Mouse (Mus musculus) WW6 (cell line): ENCODE measurements around the gene Osbpl2.

Source experiments
- DNase-seq: peaks from one replicate; pipeline ENCODE4 v3.0.0-alpha.2; 2013; ENCODE audit warnings: low read depth, low spot score

Osbpl2 gene

GRCm38 (mm10) chr2:180118661-180119438, at the start of gene Osbpl2:
Gene Osbpl2 (plus strand): TSS chr2:180119306.
- DNase-seq: peak; percentile 95

DNA sequence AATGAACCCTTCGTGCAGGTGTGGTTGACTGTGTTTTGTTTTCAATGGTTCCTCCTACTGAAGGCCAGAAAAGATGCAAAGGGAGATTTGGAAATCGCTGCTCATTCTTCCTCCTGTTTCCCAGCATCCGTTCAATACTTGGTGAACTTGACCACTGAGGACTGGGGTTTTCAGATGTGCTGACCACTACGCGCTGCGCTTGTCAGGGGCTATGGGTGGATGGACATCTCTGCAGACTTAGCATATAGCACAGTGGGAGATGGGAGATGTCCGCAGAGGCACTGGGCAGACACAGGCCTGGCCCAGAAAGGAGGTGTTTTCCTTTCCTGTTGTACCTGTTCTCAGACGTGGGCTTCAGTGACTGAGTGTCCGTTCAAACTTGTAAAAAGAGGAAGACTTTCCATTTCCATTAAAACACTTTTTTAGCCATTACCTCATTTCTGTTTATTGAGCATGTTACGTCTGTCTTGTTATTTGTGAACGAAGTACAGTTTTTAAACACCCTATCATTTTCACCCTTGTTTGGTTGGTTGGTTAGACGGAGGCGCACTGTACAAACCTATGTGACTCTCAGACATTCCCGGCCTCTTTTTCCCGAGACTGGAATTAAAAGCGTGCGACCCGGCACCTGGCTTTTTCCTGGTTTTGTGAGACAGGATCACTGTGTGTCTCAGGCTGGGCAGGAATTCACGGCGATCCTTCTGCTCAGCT, 49.2 kb upstream of the Osbpl2 start:
- no peak for DNase-seq

DNA sequence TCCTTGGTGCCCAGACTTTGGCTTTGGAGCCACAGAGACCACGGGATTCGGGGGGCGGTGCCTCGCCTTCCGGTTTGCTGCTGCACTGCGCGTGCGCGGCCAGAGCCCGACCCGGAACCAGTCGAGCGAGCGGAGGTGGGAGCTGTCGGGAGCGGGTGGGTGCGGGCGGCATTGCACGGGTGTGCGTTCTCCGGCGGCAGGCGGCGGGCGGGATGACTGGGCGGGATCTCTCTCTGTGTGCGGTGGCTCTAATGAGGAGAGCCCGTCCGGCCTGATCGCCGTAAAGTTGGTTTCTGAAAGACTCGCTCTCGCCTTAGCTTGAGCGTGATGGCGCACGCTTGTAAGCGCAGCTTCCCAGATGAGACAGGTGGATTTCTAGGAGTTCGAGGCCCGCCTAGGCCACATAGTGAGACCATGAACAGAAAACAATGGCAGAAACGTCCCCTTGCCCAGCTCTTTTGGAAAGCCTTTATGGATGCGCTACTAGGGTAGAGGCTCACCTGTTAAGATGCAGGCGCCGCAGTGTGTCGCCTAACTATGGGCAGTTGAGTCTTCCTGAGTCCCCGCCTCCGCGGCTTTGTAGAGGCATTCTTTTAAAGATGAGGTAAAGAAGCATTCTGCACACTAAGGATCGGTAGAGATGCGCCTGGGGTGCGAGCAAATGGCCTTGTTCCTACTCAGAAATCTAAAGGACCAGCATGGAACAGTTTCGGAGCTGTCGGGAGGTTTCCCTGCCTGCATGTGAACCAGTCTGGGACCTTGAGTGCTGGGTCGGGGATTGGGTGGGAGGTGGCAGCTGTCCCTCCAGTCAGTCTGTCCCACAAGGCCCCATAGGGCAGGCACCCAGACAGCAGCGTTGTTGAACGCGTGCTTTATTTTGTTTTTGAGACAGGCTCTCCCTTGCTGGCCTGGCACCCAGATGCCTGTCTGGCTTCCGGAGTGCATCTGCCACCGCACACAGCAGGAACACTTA, 48.3 kb upstream of the Osbpl2 start, which contains the start of gene Mtg2:
Gene Mtg2 (plus strand): TSS at position 108 of the 973 bp plus-strand sequence.
- DNase-seq: peak; percentile 68

DNA sequence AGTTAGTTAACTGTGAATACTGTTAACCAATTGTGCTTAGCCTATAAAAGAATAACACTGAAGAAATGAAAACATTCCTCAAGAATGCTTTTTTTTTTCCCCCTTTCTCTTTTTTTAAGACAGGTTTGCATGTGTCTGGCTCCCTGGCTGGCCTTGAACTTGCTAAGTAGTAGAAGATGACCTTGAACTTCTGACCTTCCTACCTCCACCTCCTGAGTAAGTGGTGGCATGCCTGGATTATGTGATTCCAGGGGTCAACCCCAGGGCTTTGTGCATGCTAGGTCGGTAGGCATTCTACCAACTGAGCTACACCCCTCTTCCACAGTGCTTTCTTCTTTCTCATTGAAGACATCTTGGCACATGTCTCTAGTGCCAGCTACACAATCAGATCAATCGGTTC, 47.4 kb upstream of the Osbpl2 start:
- no peak for DNase-seq

DNA sequence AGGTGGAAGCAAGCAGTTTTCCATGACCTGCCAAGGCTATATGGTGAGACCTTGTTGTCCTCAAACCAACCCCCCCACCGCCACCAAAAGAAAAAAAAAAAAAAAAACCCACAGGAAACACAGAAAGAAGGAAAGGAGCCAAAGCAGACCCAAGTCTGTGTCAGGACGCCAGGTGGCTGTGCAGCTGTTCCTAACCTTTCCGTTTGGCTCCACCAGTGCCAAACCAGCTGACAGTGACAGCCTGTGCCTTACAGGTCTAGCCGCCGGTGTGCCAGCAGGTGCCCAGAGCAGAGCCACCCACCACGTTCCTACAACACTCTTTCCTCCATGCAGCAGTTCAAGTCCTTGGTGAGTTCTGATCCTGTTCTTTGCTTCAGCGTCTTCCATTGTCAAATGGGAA, 46.2 kb upstream of the Osbpl2 start:
- no peak for DNase-seq

GRCm38 (mm10) chr2:180077622-180078021, 41.5 kb upstream of the Osbpl2 start:
- no peak for DNase-seq

DNA sequence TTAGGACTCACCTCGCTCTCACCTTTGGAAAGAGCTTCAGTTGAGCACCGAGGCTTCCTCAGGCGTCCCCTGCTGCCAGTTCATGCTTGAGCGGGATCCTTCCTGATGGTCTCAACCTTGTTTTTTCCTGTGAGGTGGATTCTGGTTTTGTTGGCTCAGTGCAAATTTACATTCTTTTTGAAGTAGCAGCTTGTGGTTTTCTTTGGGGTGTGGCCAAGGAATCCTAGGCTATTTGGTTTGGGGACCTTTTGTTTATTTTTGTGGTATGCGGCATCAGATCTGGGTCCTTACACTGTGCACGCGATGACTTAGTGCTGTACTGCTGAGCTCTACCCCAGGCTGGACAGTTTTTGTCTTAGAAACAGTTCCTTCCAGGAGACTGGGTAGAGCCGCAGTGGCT, 38.4 kb upstream of the Osbpl2 start:
- no peak for DNase-seq

DNA sequence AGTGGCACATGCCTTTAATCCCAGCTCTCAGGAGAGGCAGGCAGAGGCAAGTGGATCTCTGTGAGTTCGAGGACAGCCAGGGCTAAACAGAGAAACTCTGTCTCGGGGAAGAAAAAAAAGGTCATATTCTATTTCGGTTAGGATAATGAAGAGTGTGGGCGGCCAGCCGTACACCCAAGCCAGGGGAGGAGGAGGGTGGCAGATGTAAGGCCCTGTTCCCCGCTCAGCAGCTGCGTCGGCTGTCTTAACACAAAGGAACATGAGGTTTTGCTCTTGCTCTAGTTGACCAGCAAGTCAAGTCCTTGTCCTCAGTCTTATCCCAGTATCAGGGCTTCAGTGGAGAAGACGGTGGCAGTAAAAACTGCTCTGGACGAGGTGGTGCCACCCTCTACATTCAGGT, 36.0 kb upstream of the Osbpl2 start:
- no peak for DNase-seq

DNA sequence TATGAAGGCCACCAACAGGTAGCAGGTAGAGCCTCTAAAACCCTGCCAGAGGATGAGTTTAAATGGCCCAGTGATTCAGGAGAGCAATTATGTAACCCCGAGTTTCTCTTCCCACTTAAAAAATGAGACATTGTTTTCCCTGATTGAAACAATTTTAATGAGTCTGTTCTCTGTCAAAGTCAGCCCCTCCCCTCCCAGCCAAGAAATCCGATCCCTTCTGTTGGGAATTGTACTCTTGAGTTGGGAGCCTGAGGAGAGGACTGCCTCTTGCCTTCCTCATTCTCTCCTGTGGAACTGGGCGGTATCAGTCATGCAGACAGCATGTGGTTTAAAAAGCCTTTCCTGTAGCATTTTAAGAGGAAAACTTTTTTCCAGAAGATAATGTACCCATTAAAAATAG, 34.5 kb upstream of the Osbpl2 start:
- no peak for DNase-seq

- DNase-seq: no peak
These were observed 33.0 kb upstream of the Osbpl2 start for GRCm38 (mm10) chr2:180085926-180086636.

DNA sequence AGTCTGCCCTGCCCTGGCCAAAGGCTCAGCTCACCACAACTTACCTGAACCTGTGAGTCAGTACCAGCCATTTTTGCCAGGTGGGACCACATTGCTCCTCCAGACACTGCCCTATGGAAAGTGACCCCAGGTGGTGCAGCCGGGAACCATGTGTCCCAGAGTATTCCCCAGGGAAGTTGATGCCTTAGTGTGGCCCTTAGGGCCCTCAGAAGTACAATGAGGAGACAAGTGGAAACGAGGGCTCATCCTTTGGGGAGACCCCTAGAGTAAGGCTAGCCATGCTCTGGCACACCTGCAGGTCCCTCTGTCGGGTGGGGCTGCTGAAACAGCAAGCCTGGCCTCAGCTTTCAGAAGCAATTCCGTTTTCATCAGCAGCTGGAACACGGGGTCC, 32.5 kb upstream of the Osbpl2 start:
- DNase-seq: no peak

DNA sequence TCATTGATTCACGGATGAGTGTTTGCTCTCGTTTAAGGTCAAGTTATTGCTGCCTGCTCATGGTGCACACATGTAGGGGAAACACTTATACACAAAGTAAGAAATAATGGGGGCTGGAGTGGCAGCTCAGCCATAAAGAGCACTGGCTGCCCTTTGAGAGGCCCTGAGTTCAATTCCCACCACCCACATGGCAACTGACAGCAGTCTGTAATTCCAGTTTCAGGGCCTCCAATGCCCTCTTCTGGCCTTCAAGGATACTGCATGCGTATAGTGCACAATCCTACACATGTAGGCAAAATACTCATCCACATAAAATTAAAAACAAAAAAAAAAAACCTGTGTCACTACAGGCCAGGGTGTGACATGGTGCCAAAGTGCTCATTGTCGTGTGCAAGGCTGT, 31.6 kb upstream of the Osbpl2 start:
- no peak for DNase-seq

DNA sequence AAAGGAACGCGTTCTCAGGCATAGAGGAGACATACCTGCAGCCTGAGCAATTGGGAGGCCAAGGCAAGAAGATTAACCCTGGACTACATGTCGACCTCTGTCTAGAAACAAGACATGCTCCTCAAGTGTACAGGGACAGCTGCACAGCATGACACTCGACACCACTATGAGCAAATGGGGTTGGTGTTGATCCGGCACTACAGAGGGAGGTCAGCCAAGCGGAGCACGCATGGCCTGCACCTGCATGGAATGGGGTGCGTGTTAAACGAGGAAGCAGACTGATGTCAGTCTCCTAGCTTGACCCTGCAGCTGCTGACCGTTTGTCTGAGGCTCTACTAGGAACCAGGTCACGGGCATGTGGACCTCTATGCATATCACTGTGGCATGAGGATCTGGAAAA, 28.8 kb upstream of the Osbpl2 start:
- no peak for DNase-seq

GRCm38 (mm10) chr2:180095711-180096110, 23.4 kb upstream of the Osbpl2 start:
- no peak for DNase-seq

GRCm38 (mm10) chr2:180097585-180097984, 21.5 kb upstream of the Osbpl2 start:
- no peak for DNase-seq

DNA sequence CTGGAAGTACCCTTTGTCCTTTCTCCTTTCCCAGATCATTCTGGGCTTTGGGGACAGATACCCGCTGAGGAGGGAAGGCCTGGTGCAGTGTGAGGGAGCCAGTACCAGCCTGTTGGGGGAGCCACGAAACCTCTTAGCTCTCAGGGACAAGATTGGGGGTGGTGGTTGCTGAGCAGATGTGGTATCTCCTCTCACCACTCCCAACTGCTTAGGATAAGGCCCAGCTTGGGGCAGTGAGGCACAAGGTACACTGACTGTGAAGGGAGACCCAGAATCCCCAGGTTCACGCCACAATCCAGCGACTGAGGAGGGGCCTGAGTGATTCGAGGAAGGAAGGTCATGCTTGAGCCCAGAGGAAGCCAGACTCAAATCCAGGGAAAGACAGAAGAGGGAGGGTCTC, 20.9 kb upstream of the Osbpl2 start:
- DNase-seq: no peak

- no peak for DNase-seq
These were observed 19.6 kb upstream of the Osbpl2 start for GRCm38 (mm10) chr2:180099529-180099928.

- no peak for DNase-seq
These were observed 15.7 kb upstream of the Osbpl2 start for GRCm38 (mm10) chr2:180103151-180103977.

DNA sequence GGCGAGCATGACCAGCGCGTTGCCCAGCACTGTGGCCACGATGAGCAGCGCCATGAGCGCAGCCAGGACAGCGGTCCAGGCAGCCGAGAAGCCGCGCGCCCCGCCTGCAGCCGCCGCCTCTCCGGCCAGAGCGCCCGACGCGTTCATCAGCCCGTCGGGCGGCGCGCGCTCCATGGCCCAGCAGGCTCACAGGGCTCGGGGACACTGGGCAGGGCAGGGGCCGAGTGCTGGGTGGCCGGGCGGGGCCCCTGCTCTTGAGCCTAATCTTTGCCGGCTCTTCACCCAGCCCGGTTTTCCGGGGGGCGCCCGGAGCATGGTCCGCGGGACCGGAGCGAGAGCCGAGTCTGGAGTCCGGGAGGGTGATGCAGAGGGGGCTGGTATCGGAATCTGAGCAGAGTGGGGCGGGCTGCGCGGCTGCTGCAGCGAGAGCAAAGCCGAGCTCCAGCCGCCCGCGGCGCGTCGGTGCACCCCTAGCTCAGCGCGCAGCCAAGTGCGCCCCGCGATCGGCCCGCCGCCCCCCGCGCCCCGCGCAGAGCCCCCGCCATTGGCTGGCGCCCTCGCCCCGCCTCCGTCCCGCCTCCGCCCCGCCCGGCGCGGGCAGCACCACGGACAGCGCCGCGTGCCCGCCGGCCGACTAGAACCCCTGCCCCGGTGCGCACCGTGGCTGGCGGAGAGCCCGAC, 15.0 kb upstream of the Osbpl2 start, which contains the start of gene Hrh3:
Gene Hrh3 (minus strand): TSS at position 511 of the 681 bp plus-strand sequence.
- DNase-seq: no peak
